In genomic region chr2:104319443-104319842, GRCm38 (mm10) we compare ENCODE assay signal across 14 mouse cellular contexts.
"Had no signal": no experiment of that assay in that cellular context is flagged by ENCODE, and none has a peak within 500 bp of the region (broad histone marks: within the 10 kb centered on the region; RNA-seq: fewer than 3 reads in every experiment).

No protein-coding gene starts in this region.

- H3K36me3 ChIP-seq: kidney, embryonic 15.5 days; limb, embryonic 15.5 days; liver, embryonic 12.5 days; midbrain, embryonic 15.5 days; neural tube, embryonic 13.5 days had no signal

- H3K4me2 ChIP-seq: kidney, embryonic 15.5 days; limb, embryonic 15.5 days; liver, embryonic 12.5 days; lung, embryonic 14.5 days; midbrain, embryonic 11.5 days; midbrain, embryonic 15.5 days; neural tube, embryonic 13.5 days had no signal

- H3K27me3 ChIP-seq: kidney, embryonic 15.5 days; limb, embryonic 15.5 days; midbrain, embryonic 15.5 days; neural tube, embryonic 13.5 days had no signal

- H3K9ac ChIP-seq: kidney, embryonic 15.5 days; limb, embryonic 15.5 days; liver, embryonic 12.5 days; lung, embryonic 14.5 days; midbrain, embryonic 15.5 days; neural tube, embryonic 13.5 days had no signal

- ATAC-seq: liver, embryonic 12.5 days had no signal

- DNase-seq: kidney, postnatal 14 days; lung, embryonic 14.5 days; lung, postnatal 10 days; lung, postnatal 4 days; retina, postnatal 1 day; spleen, adult 18-20 months; thymus, adult 18-20 months; thymus, postnatal 14 days had no signal

- H3K9me3 ChIP-seq: kidney, embryonic 15.5 days; limb, embryonic 15.5 days; liver, embryonic 12.5 days; midbrain, embryonic 15.5 days; neural tube, embryonic 13.5 days had no signal

- H3K4me1 ChIP-seq: liver, embryonic 12.5 days had no signal

- H3K4me3 ChIP-seq: kidney, embryonic 15.5 days; limb, embryonic 15.5 days; liver, embryonic 12.5 days; midbrain, embryonic 15.5 days; neural tube, embryonic 13.5 days had no signal

- H3K27ac ChIP-seq: kidney, embryonic 15.5 days; limb, embryonic 15.5 days; liver, embryonic 12.5 days; midbrain, embryonic 15.5 days; neural tube, embryonic 13.5 days had no signal
